Mouse (Mus musculus) heart, postnatal 0 days (tissue): ENCODE measurements around the gene Lix1l. TPM values are rescaled to one million over a fixed set of nuclear protein-coding genes. Genes with fewer than 3 reads are reported as not detected.

Experiments
- ATAC-seq: fragments of 200-750 bp; cut with Nextera tagmentation; 2 replicates; pipeline ENCODE4 v1.8.0; 2017; ENCODE audit warnings: low read depth, moderate number of reproducible peaks, moderate library complexity; ENCODE audit not compliant: insufficient read depth
- DNase-seq: peaks from one replicate; pipeline ENCODE4 v3.0.0-alpha.2; 2016; ENCODE audit warnings: low spot score
- H3K27ac ChIP-seq: fragments of 300-500 bp; sonication (generic); 2 replicates; pipeline ENCODE4 v1.5.1; 2014; ENCODE audit warnings: low read depth, mild to moderate bottlenecking
- H3K27me3 ChIP-seq: fragments of 300-500 bp; sonication (generic); 2 replicates; pipeline ENCODE4 v1.6.1; 2014; ENCODE audit warnings: low read length, mixed read lengths; ENCODE audit not compliant: control insufficient read depth, insufficient read depth
- H3K36me3 ChIP-seq: fragments of 300-500 bp; sonication (generic); replicated peaks from 2 replicates; pipeline ENCODE4 v1.6.1; 2014; ENCODE audit warnings: low read length, mixed read lengths; ENCODE audit not compliant: control insufficient read depth, insufficient read depth
- H3K4me1 ChIP-seq: fragments of 300-500 bp; sonication (generic); 2 replicates; pipeline ENCODE4 v1.6.1; 2014; ENCODE audit warnings: antibody characterized with exemption; ENCODE audit not compliant: control insufficient read depth, insufficient read depth
- H3K4me2 ChIP-seq: fragments of 300-500 bp; sonication (generic); 2 replicates; pipeline ENCODE4 v1.6.1; 2014; ENCODE audit warnings: low read depth, mild to moderate bottlenecking, low read length, moderate library complexity
- H3K4me3 ChIP-seq: fragments of 300-500 bp; sonication (generic); 2 replicates; pipeline ENCODE4 v1.5.1; 2014; ENCODE audit warnings: low read depth, low read length
- H3K9ac ChIP-seq: fragments of 300-500 bp; sonication (generic); replicated peaks from 2 replicates; pipeline ENCODE4 v1.6.1; 2014; ENCODE audit warnings: low read depth, low read length, mixed read lengths
- H3K9me3 ChIP-seq: fragments of 300-500 bp; sonication (generic); replicated peaks from 2 replicates; pipeline ENCODE4 v1.6.1; 2016; ENCODE audit warnings: low read length; ENCODE audit not compliant: control insufficient read depth
- CTCF ChIP-seq: IDR thresholded peaks from 2 replicates; pipeline ENCODE4 v1.5.1; 2016; ENCODE audit warnings: antibody characterized with exemption, control low read depth, low read depth
- EP300 ChIP-seq: IDR thresholded peaks from 2 replicates; pipeline ENCODE4 v1.6.1; 2016; ENCODE audit warnings: antibody characterized with exemption, low read depth
- WGBS: fragments of 180-500 bp; shearing (Covaris S2); extraction: QIAGEN DNeasy Blood & Tissue Kit; methylation state at CpG from one replicate; pipeline ENCODE4 v1.1.7; 2014; 5-methylcytosine and 5-hydroxymethylcytosine counted together
- polyA plus RNA-seq: library from polyadenylated mRNA; unstranded; fragments of >200 nt; fragmentation: Nextera tagmentation; extraction: Ambion mirVana; gene quantifications from 2 replicates; pipeline ENCODE4 v1.2.1, GENCODE M21; 2015
- total RNA-seq: library from RNA; depleted of rRNA; stranded (reverse); fragments of >200 nt; gene quantifications from 2 replicates; pipeline ENCODE4 v1.2.3, GENCODE M21; 2014; ENCODE audit warnings: low replicate concordance

Lix1l gene
- total and polyA plus RNA-seq, 2 experiments from 2014 or later = 3.6 to 50.6 TPM

- H3K27ac ChIP-seq = no peak overlapping the region
- H3K4me3 ChIP-seq = no peak overlapping the region
- peaks cover 18% of the 10 kb centered on the region; the same call in 1 of the 2 replicates for H3K36me3 ChIP-seq
- H3K9ac ChIP-seq = no peak overlapping the region
- DNase-seq (no peak), ATAC-seq (no peak)
- peaks cover 17% of the 10 kb centered on the region for H3K4me1 ChIP-seq
- H3K9me3 ChIP-seq = no peaks in the 10 kb centered on the region
- no peaks in the 10 kb centered on the region for H3K27me3 ChIP-seq
- no peak for TF ChIP-seq EP300
- no peak for TF ChIP-seq CTCF
- no peak overlapping the region for H3K4me2 ChIP-seq
- WGBS = 89% methylated on average over 4 of the region's 4 CpGs
Measured at GRCm38 (mm10) chr3:96606618-96607017, 5.7 kb downstream of the Lix1l start.

GRCm38 (mm10) chr3:96617941-96618340, 17.0 kb downstream of the Lix1l start:
- no peak overlapping the region for H3K9ac ChIP-seq
- WGBS = 85% methylated on average over 3 of the region's 3 CpGs
- H3K4me2 ChIP-seq = no peak overlapping the region
- no peaks in the 10 kb centered on the region for H3K4me1 ChIP-seq
- TF ChIP-seq EP300 (no peak), CTCF (no peak)
- ATAC-seq = no peak
- peaks cover 67% of the 10 kb centered on the region for H3K36me3 ChIP-seq
- no peak for DNase-seq
- no peak overlapping the region for H3K27ac ChIP-seq
- no peaks in the 10 kb centered on the region for H3K9me3 ChIP-seq
- no peaks in the 10 kb centered on the region for H3K27me3 ChIP-seq
- H3K4me3 ChIP-seq = no peak overlapping the region

- H3K4me1 ChIP-seq = no peaks in the 10 kb centered on the region
- TF ChIP-seq EP300 (no peak), CTCF (no peak)
- H3K27ac ChIP-seq = no peak overlapping the region
- no peaks in the 10 kb centered on the region for H3K9me3 ChIP-seq
- H3K4me2 ChIP-seq = no peak overlapping the region
- H3K9ac ChIP-seq = no peak overlapping the region
- WGBS = 87% methylated on average over 4 of the region's 4 CpGs
- ATAC-seq (no peak), DNase-seq (no peak)
- peaks cover 61% of the 10 kb centered on the region for H3K36me3 ChIP-seq
- no peak overlapping the region for H3K4me3 ChIP-seq
- H3K27me3 ChIP-seq = no peaks in the 10 kb centered on the region
Measured at GRCm38 (mm10) chr3:96623201-96623600, 22.3 kb downstream of the Lix1l start.

- H3K9me3 ChIP-seq = no peaks in the 10 kb centered on the region
- peak; percentile 97 for DNase-seq
- peak within 1 kb of the TSS; percentile 77 for H3K27ac ChIP-seq
- ATAC-seq = peak; percentile 97
- under 1% methylated on average over 48 of the region's 48 CpGs for WGBS
- H3K4me1 ChIP-seq = peaks cover 16% of the 10 kb centered on the region
- no peaks in the 10 kb centered on the region for H3K27me3 ChIP-seq
- peak within 1 kb of the TSS; percentile 80 for H3K9ac ChIP-seq
- H3K4me3 ChIP-seq = peak within 1 kb of the TSS; percentile 82
- TF ChIP-seq CTCF = no peak
- TF ChIP-seq EP300 = 0 out of 2 replicates have a peak, but pooled peaks have one; percentile 34
- peak within 1 kb of the TSS; percentile 97 for H3K4me2 ChIP-seq
- peaks cover 31% of the 10 kb centered on the region for H3K36me3 ChIP-seq
Measured at GRCm38 (mm10) chr3:96629729-96630600, 29.0 kb downstream of the Lix1l start, which contains the start of gene Rbm8a. Rbm8a (plus strand) TSS chr3:96629933.

- Histone ChIP-seq H3K4me1 (peaks cover 23% of the 10 kb centered on the region), H3K27ac (no peak overlapping the region), H3K9me3 (no peaks in the 10 kb centered on the region), H3K4me3 (no peak overlapping the region), H3K27me3 (no peaks in the 10 kb centered on the region), H3K9ac (no peak overlapping the region), H3K4me2 (no peak overlapping the region), H3K36me3 (peaks cover 27% of the 10 kb centered on the region)
- ATAC-seq (no peak), DNase-seq (no peak)
- TF ChIP-seq EP300 = no peak
- no peak for TF ChIP-seq CTCF
Measured at GRCm38 (mm10) chr3:96632058-96632457, 31.1 kb downstream of the Lix1l start.
